Mouse (Mus musculus) neural tube, embryonic 14.5 days (tissue): ENCODE measurements around the gene Tmem150c. TPM values are rescaled to one million over a fixed set of nuclear protein-coding genes. Genes with fewer than 3 reads are reported as not detected.

Experiments
- ATAC-seq: fragments of 200-750 bp; cut with Nextera tagmentation; 2 replicates; pipeline ENCODE4 v1.8.0; 2017; ENCODE audit warnings: low read depth, mild to moderate bottlenecking, moderate TSS enrichment, moderate library complexity
- H3K27ac ChIP-seq: fragments of 300-500 bp; sonication (generic); 2 replicates; pipeline ENCODE4 v1.5.1; 2014; ENCODE audit warnings: low read depth, mild to moderate bottlenecking, control low read depth, low read length, moderate library complexity, mixed read lengths
- H3K27me3 ChIP-seq: fragments of 300-500 bp; sonication (generic); 2 replicates; pipeline ENCODE4 v1.6.1; 2014; ENCODE audit warnings: low read length; ENCODE audit not compliant: control insufficient read depth, insufficient read depth
- H3K36me3 ChIP-seq: fragments of 300-500 bp; sonication (generic); 2 replicates; pipeline ENCODE4 v1.6.1; 2014; ENCODE audit warnings: low read length, mixed read lengths; ENCODE audit not compliant: control insufficient read depth, insufficient read depth
- H3K4me1 ChIP-seq: fragments of 300-500 bp; sonication (generic); 2 replicates; pipeline ENCODE4 v1.6.1; 2014; ENCODE audit warnings: low read length; ENCODE audit not compliant: control insufficient read depth, insufficient read depth
- H3K4me2 ChIP-seq: fragments of 300-500 bp; sonication (generic); 2 replicates; pipeline ENCODE4 v1.6.1; 2014; ENCODE audit warnings: mild to moderate bottlenecking, low read depth, low read length, control low read depth
- H3K4me3 ChIP-seq: fragments of 300-500 bp; sonication (generic); 2 replicates; pipeline ENCODE4 v1.5.1; 2014; ENCODE audit warnings: low read depth, low read length, control low read depth, mixed read lengths
- H3K9ac ChIP-seq: fragments of 300-500 bp; sonication (generic); replicated peaks from 2 replicates; pipeline ENCODE4 v1.6.1; 2014; ENCODE audit warnings: low read depth, mild to moderate bottlenecking, control low read depth, low read length, mixed read lengths
- H3K9me3 ChIP-seq: fragments of 300-500 bp; sonication (generic); 2 replicates; pipeline ENCODE4 v1.6.1; 2016; ENCODE audit warnings: low read length; ENCODE audit not compliant: control insufficient read depth
- WGBS: fragments of 180-500 bp; shearing (Covaris S2); extraction: QIAGEN DNeasy Blood & Tissue Kit; methylation state at CpG from one replicate; pipeline ENCODE4 v1.1.7; 2014; 5-methylcytosine and 5-hydroxymethylcytosine counted together
- polyA plus RNA-seq: library from polyadenylated mRNA; unstranded; fragments of >200 nt; fragmentation: Nextera tagmentation; extraction: Ambion mirVana; gene quantifications from 2 replicates; pipeline ENCODE4 v1.2.1, GENCODE M21; 2014

Tmem150c gene
- polyA plus RNA-seq, 1 experiment from 2014 or later, result 22.3 TPM

DNA sequence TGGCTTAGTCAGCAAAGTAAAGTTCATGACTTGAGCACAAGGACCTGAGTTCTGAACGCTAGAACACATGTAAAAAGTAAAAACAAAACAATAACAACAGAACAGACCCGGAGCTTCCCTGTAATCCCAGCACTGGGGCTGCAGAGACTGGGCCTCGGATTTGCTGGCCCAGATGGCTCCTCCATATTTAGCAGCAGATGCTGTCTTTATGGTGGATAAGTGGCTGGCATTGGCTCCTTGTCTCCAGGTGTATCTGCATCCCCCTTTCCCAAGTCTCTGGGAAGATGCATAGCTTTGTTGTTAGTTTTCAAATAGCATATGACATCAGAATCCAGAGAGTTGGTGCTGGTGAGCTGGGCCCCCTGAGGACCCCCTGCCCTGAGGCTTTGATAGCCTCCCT, 113.5 kb downstream of the Tmem150c start:
- H3K36me3 ChIP-seq, result no peaks in the 10 kb centered on the region; the same call in 1 of the 2 replicates
- no peak for ATAC-seq
- H3K27me3 ChIP-seq, result no peaks in the 10 kb centered on the region
- H3K4me3 ChIP-seq, result no peak overlapping the region
- 76% methylated on average over 3 of the region's 3 CpGs for WGBS
- H3K9me3 ChIP-seq, result no peaks in the 10 kb centered on the region
- no peak overlapping the region for H3K27ac ChIP-seq
- H3K4me2 ChIP-seq, result no peak overlapping the region
- no peak overlapping the region for H3K9ac ChIP-seq
- H3K4me1 ChIP-seq, result peaks cover 8% of the 10 kb centered on the region

DNA sequence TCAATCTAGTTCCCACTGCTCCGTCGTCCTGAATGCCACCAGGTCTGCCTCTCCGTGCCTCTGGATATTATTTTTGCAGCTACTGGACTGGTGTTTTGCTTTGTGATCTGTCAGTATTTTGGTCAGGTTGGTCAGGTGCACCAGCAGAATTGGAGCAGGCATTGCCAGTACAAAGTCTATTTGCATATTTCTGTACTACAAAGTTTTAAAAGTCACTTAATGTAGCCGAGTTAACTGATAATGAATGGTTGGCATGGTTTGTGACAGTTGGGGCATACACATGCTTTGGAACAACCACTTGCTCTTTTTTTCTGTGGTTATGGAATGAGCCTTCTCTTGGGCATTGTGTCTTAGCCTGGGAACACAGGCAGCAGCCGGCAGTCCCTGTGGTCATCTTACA, 115.0 kb downstream of the Tmem150c start:
- peaks cover 13% of the 10 kb centered on the region for H3K4me1 ChIP-seq
- ATAC-seq, result no peak
- no peak overlapping the region for H3K9ac ChIP-seq

DNA sequence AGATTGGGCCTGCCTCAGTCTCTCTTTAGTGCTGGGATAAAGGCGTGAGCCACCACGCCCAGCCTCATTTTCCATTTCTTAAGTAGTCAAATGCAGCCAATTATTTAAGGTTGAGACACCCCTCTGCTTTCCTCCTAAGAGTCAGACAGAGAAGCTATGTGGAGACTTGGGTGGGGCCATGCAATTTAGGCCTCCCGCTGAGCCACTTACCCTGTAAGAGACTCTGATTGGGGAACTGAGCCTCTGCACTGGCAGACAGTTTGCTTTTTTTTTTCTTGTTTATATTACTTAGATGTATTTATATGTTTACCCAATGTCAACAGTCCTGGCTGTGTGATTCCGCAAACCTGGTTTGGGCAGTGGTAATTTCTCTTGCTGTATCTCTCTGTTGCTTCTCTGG, 115.6 kb downstream of the Tmem150c start:
- no peak overlapping the region for H3K4me3 ChIP-seq
- no peaks in the 10 kb centered on the region for H3K27me3 ChIP-seq
- H3K9me3 ChIP-seq, result no peaks in the 10 kb centered on the region
- H3K4me2 ChIP-seq, result no peak overlapping the region
- WGBS, result 74% methylated on average over 4 of the region's 4 CpGs
- H3K9ac ChIP-seq, result no peak overlapping the region
- no peak overlapping the region for H3K27ac ChIP-seq
- H3K4me1 ChIP-seq, result peaks cover 13% of the 10 kb centered on the region
- no peaks in the 10 kb centered on the region; the same call in 1 of the 2 replicates for H3K36me3 ChIP-seq
- ATAC-seq, result no peak

More for the DNA sequence above, 115.0 kb downstream of the Tmem150c start:
- H3K27me3 ChIP-seq, result no peaks in the 10 kb centered on the region
- H3K4me2 ChIP-seq, result no peak overlapping the region
- H3K4me3 ChIP-seq, result no peak overlapping the region
- no peak overlapping the region for H3K27ac ChIP-seq
- WGBS, result 74% methylated on average over 5 of the region's 5 CpGs
- no peaks in the 10 kb centered on the region for H3K9me3 ChIP-seq
- H3K36me3 ChIP-seq, result no peaks in the 10 kb centered on the region; the same call in 1 of the 2 replicates

GRCm38 (mm10) chr5:100043361-100043760, 116.2 kb downstream of the Tmem150c start:
- no peak for ATAC-seq
- Histone ChIP-seq H3K36me3 (no peaks in the 10 kb centered on the region; the same call in 1 of the 2 replicates), H3K4me3 (no peak overlapping the region), H3K4me2 (no peak overlapping the region), H3K4me1 (peaks cover 13% of the 10 kb centered on the region), H3K9ac (no peak overlapping the region), H3K9me3 (no peaks in the 10 kb centered on the region), H3K27ac (no peak overlapping the region), H3K27me3 (no peaks in the 10 kb centered on the region)
- WGBS, result 67% methylated on average over 5 of the region's 5 CpGs

DNA sequence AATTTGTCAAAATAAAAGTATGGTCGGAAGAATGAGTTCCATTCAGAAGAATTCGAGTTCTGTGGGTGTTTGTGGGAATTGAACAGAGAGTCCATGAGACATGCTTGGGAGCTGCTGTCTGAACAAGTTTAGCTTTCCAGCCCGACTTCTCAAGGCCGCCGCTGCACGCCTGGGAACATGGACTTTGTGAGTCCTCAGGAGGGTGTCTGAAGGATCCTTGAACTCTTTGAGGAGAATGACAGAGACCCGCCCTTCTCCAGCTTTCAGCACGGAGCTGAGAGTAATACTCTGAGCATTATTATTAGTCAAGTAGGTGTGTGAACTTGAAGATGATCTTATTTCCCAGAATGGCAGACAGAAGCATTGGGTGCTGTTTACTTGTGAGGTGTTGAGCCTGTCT, 117.1 kb downstream of the Tmem150c start:
- Histone ChIP-seq H3K9ac (no peak overlapping the region), H3K36me3 (peaks cover 3% of the 10 kb centered on the region; the same call in 1 of the 2 replicates), H3K27ac (no peak overlapping the region), H3K9me3 (no peaks in the 10 kb centered on the region), H3K4me1 (peaks cover 14% of the 10 kb centered on the region), H3K27me3 (no peaks in the 10 kb centered on the region), H3K4me2 (no peak overlapping the region), H3K4me3 (no peak overlapping the region)
- ATAC-seq, result no peak
- WGBS, result 93% methylated on average over 8 of the region's 8 CpGs

DNA sequence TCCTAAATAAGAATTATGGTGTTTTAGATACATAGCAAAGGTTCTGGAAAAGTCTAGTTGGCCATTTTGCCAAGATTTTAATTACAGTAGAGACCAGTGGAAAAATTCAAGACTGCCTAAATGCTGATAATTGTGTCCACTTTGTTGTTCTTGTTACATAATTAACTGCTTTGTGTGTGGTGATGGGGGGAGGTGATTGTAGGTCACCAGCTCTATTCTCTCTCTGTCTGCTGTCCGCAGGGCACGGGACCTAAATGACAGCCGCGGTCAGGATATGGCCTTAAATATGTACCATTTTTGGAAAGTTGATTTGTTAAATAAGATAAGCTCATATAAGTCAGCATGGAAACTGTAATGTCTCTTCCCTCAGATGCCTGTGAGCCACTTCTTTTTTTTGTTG, 118.3 kb downstream of the Tmem150c start:
- ATAC-seq, result no peak
- H3K36me3 ChIP-seq, result peaks cover 3% of the 10 kb centered on the region; the same call in 1 of the 2 replicates
- H3K4me3 ChIP-seq, result peak overlapping the region; percentile 72
- H3K4me1 ChIP-seq, result peaks cover 25% of the 10 kb centered on the region
- 47% methylated on average over 4 of the region's 4 CpGs for WGBS
- H3K4me2 ChIP-seq, result peak overlapping the region; percentile 62
- H3K27me3 ChIP-seq, result no peaks in the 10 kb centered on the region
- no peaks in the 10 kb centered on the region for H3K9me3 ChIP-seq
- no peak overlapping the region for H3K9ac ChIP-seq
- H3K27ac ChIP-seq, result no peak overlapping the region

GRCm38 (mm10) chr5:100040281-100040784, 119.3 kb downstream of the Tmem150c start:
- H3K4me1 ChIP-seq, result peaks cover 30% of the 10 kb centered on the region
- peak overlapping the region; percentile 88 for H3K9ac ChIP-seq
- H3K27me3 ChIP-seq, result no peaks in the 10 kb centered on the region
- peak overlapping the region; percentile 72 for H3K4me3 ChIP-seq
- peaks cover 10% of the 10 kb centered on the region for H3K36me3 ChIP-seq
- H3K4me2 ChIP-seq, result peak overlapping the region; percentile 62
- no peaks in the 10 kb centered on the region for H3K9me3 ChIP-seq
- no peak for ATAC-seq
- H3K27ac ChIP-seq, result peak overlapping the region; percentile 97
- under 1% methylated on average over 19 of the region's 19 CpGs for WGBS

DNA sequence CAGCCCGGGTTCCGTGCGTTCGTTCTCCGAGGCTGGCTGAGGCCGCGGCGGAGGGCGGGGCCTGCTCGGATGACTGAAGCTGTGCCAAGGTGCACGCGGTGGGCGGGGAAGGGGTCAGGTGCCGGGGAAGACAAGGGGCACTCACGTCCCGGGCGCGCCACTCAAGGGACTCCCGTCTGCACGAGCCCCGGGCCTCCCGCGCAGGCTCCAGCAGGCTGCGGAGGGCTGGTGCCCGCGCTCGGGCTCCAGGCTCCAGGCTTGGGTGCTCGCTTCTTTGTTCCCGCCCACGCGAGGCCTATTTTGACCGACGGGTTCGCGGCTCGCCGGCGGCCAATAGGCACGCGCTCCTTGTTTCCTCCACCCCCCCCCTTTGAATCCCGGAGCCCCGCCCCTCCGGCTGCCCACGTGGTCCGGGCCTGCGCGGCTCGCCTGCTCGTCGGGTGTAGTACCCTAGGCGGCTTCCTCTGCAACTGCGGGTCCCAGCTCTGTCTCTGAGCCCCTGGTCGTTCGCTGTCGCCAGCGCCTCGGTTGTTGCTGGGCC, 119.9 kb downstream of the Tmem150c start, which contains the start of the genes Hnrnpdl and Enoph1:
TSS of gene Hnrnpdl (minus strand) at position 63 of the 541 bp plus-strand sequence.
TSS of gene Enoph1 (plus strand) at position 384 of the 541 bp plus-strand sequence.
- WGBS, result under 1% methylated on average over 50 of the region's 57 CpGs
- H3K9ac ChIP-seq, result peak within 1 kb of the TSS; percentile 88
- no peaks in the 10 kb centered on the region for H3K9me3 ChIP-seq
- peak within 1 kb of the TSS; percentile 97 for H3K27ac ChIP-seq
- H3K4me3 ChIP-seq, result peak within 1 kb of the TSS; percentile 72
- H3K36me3 ChIP-seq, result peaks cover 10% of the 10 kb centered on the region
- peaks cover 30% of the 10 kb centered on the region for H3K4me1 ChIP-seq
- H3K27me3 ChIP-seq, result no peaks in the 10 kb centered on the region
- H3K4me2 ChIP-seq, result peak within 1 kb of the TSS; percentile 92
- peak; percentile 86 for ATAC-seq
